Mouse (Mus musculus) left cerebral cortex, postnatal 14 days (tissue): ENCODE measurements around the gene Acap2. TPM values are rescaled to one million over a fixed set of nuclear protein-coding genes. Genes with fewer than 3 reads are reported as not detected.

Source experiments
- DNase-seq, 2 experiments: peaks; one replicate each; pipeline ENCODE4 v3.0.0; 2021 to 2022; ENCODE audit warnings: low spot score in 2 of 2, mixed read lengths in 1 of 2
- intact Hi-C: fragments of 180-260 bp; cut with DNase I; formaldehyde crosslinking; loops from one replicate; pipeline ENCODE4 v1.15.1; 2025
- total RNA-seq, 2 experiments: library from RNA; stranded (reverse); gene quantifications; 2 replicates each; pipeline ENCODE4 v1.2.3; 2021

The Acap2 gene
- total RNA-seq, 2 experiments from 2014 or later: 90.5 to 99.9 TPM

- DNase-seq: no peak
Measured at GRCm38 (mm10) chr16:31179384-31179783, 21.7 kb downstream of the Acap2 start.

GRCm38 (mm10) chr16:31174880-31175638, 26.0 kb downstream of the Acap2 start:
- intact Hi-C loops: no loop called here
- no peak for DNase-seq

More at GRCm38 (mm10) chr16:31179384-31179783, 21.7 kb downstream of the Acap2 start:
- intact Hi-C loops: no loop called here

GRCm38 (mm10) chr16:31172229-31172628, 28.8 kb downstream of the Acap2 start:
- intact Hi-C loops: no loop called here
- no peak for DNase-seq

- intact Hi-C loops: no loop called here
- no peak for DNase-seq
Measured at GRCm38 (mm10) chr16:31171418-31171817, 29.6 kb downstream of the Acap2 start.

- intact Hi-C loops: no loop called here
- DNase-seq: no peak
Measured at GRCm38 (mm10) chr16:31170297-31170696, 30.7 kb downstream of the Acap2 start.

- intact Hi-C loops: no loop called here
- no peak for DNase-seq
Measured at GRCm38 (mm10) chr16:31169596-31169995, 31.4 kb downstream of the Acap2 start.

- DNase-seq: no peak
- intact Hi-C loops: no loop called here
Measured at GRCm38 (mm10) chr16:31167934-31168333, 33.1 kb downstream of the Acap2 start.

- intact Hi-C loops: no loop called here
- DNase-seq: no peak
Measured at GRCm38 (mm10) chr16:31167017-31167887, 33.8 kb downstream of the Acap2 start.

GRCm38 (mm10) chr16:31165907-31166306, 35.1 kb downstream of the Acap2 start:
- intact Hi-C loops: no loop called here

GRCm38 (mm10) chr16:31165467-31165866, 35.6 kb downstream of the Acap2 start:
- DNase-seq: no peak
- intact Hi-C loops: no loop called here

More at GRCm38 (mm10) chr16:31165907-31166306, 35.1 kb downstream of the Acap2 start:
- DNase-seq: no peak

GRCm38 (mm10) chr16:31164125-31164524, 36.9 kb downstream of the Acap2 start:
- intact Hi-C loops: no loop called here
- DNase-seq: no peak

GRCm38 (mm10) chr16:31160486-31160885, 40.6 kb downstream of the Acap2 start:
- DNase-seq: no peak
- intact Hi-C loops: no loop called here

GRCm38 (mm10) chr16:31159491-31159890, 41.6 kb downstream of the Acap2 start:
- DNase-seq: no peak
- intact Hi-C loops: no loop called here

- DNase-seq: no peak
- intact Hi-C loops: no loop called here
Measured at GRCm38 (mm10) chr16:31149841-31150240, 51.2 kb downstream of the Acap2 start.

- intact Hi-C loops: no loop called here
- DNase-seq: no peak
Measured at GRCm38 (mm10) chr16:31148891-31149290, 52.2 kb downstream of the Acap2 start.

- no peak for DNase-seq
- intact Hi-C loops: no loop called here
Measured at GRCm38 (mm10) chr16:31147766-31148165, 53.3 kb downstream of the Acap2 start.

- no peak for DNase-seq
- intact Hi-C loops: no loop called here
Measured at GRCm38 (mm10) chr16:31141916-31142315, 59.1 kb downstream of the Acap2 start.

- intact Hi-C loops: no loop called here
- DNase-seq: no peak
Measured at GRCm38 (mm10) chr16:31136616-31137253, 64.3 kb downstream of the Acap2 start.

GRCm38 (mm10) chr16:31135519-31135918, 65.5 kb downstream of the Acap2 start:
- DNase-seq: no peak
- intact Hi-C loops: no loop called here

GRCm38 (mm10) chr16:31131531-31131930, 69.5 kb downstream of the Acap2 start:
- intact Hi-C loops: no loop called here
- no peak for DNase-seq
